9 mouse cellular contexts compared by ENCODE assay signal in the genomic region with DNA sequence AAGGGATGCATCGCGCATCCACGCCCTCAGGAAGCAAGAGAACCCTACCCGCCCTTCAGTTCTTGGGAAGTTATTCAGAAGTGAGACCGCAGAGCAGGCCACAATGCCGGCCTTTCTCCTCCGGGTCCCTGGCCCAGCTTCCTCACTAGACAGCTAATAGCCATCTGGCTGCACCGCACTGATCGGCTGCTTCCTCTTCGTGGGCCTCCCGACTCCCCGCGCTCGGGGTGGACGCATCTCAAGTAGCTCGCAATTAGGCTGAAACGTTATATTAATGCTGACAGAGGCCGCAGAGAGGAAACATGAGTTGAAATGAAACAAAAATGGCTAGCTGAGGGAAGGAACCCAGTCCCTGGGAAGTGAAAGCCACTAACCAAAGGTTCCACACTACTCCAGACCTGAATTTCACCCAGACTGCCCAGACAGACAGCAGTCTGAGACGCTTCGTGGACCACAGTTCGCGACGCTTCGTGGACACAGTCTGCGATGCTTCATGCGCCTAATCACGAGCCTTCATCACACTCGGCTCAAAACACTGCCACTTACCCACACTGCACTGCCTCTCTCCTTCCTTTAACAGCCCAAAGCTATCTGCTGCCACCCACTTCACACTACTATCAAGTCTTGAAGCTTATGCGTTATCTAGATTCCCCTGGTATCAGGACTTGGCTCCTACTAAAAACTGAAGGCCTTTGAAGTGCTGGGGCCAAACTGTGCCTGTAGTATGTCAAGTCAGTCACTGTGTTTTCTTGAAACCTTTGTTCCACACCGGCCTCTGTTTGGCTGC.
A peak's percentile ranks its signal among the peaks of the same experiment; 100 is the strongest.
DNase-seq lines count a peak whose midpoint lies in the region; ATAC-seq and TF ChIP-seq lines count a peak whose summit lies in the region.
"Had no signal": no experiment of that assay in that cellular context is flagged by ENCODE, and none has a peak within 500 bp of the region (broad histone marks: within the 10 kb centered on the region; RNA-seq: fewer than 3 reads in every experiment).

No protein-coding gene starts in this region.

- H3K36me3 ChIP-seq in spleen, adult 2 months (ENCODE audit: control insufficient read depth, insufficient read depth, low read length) = no peaks in the 10 kb centered on the region
- H3K36me3 ChIP-seq in heart, embryonic 15.5 days = no peaks in the 10 kb centered on the region
- H3K36me3 ChIP-seq: hindbrain, embryonic 15.5 days had no signal

- H3K9ac ChIP-seq in heart, embryonic 15.5 days = 0 out of 2 replicates have a peak overlapping the region, but pooled peaks have one; percentile 13
- H3K9ac ChIP-seq: hindbrain, embryonic 15.5 days had no signal

- H3K9me3 ChIP-seq in heart, embryonic 15.5 days (replicated peaks) = no peaks in the 10 kb centered on the region
- H3K9me3 ChIP-seq: hindbrain, embryonic 15.5 days had no signal

- no peaks in the 10 kb centered on the region for H3K27me3 ChIP-seq in spleen, adult 2 months (ENCODE audit: control insufficient read depth, insufficient read depth, low read length)
- H3K27me3 ChIP-seq in heart, embryonic 15.5 days = no peaks in the 10 kb centered on the region; the same call in 1 of the 2 replicates
- H3K27me3 ChIP-seq: hindbrain, embryonic 15.5 days had no signal

- ATAC-seq in heart, embryonic 15.5 days (replicated peaks; ENCODE audit: insufficient number of reproducible peaks, insufficient read depth, low FRiP score, low read depth) = peak; percentile 47; the same call in 1 of the 2 replicates
- ATAC-seq in megakaryocyte, adult 5-6 weeks (ENCODE audit: poor library complexity, severe bottlenecking) = peak; percentile 88

- no peak overlapping the region for H3K27ac ChIP-seq in spleen, adult 2 months (ENCODE audit: insufficient read depth, low read length)
- peak overlapping the region; percentile 67 for H3K27ac ChIP-seq in heart, embryonic 15.5 days
- H3K27ac ChIP-seq: hindbrain, embryonic 15.5 days had no signal

- TF ChIP-seq POLR2A in spleen, adult 2 months (IDR thresholded peaks at IDR 0.05; ENCODE audit: low read depth, low read length) = no peak

- peak; percentile 4 for DNase-seq in gastrocnemius, adult 18-20 months (ENCODE audit: low spot score)
- DNase-seq in gastrocnemius, postnatal 4 days (ENCODE audit: low spot score in 2 of 2) = no peak
- peak in 1 of 2 experiments; percentile 31 for DNase-seq in spleen, adult 2 months (ENCODE audit: low read depth in 1 of 2, low spot score in 2 of 2)
- DNase-seq in spleen, adult 12 weeks (ENCODE audit: low spot score) = no peak
- DNase-seq in urinary bladder, postnatal 10 days (ENCODE audit: low spot score) = no peak
- DNase-seq in left cerebral cortex, adult 8-10 months (ENCODE audit: low spot score in 2 of 2) = no peak

- 23% methylated on average over 30 of the region's 30 CpGs for WGBS in spleen, adult 2 months
- WGBS in heart, embryonic 15.5 days = 32% methylated on average over 30 of the region's 30 CpGs

- H3K4me3 ChIP-seq in spleen, adult 2 months (ENCODE audit: extremely low read depth, insufficient read depth, insufficient read length) = peak overlapping the region; percentile 19; the same call in 1 of the 2 replicates
- H3K4me3 ChIP-seq in heart, embryonic 15.5 days = peak overlapping the region; percentile 27
- H3K4me3 ChIP-seq: hindbrain, embryonic 15.5 days had no signal

- H3K4me2 ChIP-seq in heart, embryonic 15.5 days = peak overlapping the region; percentile 54
- H3K4me2 ChIP-seq: hindbrain, embryonic 15.5 days had no signal

- no peak for TF ChIP-seq CTCF in spleen, adult 2 months (IDR thresholded peaks at IDR 0.05; ENCODE audit: extremely low read depth, insufficient read depth, insufficient read length, insufficient replicate concordance)

- H3K4me1 ChIP-seq in spleen, adult 2 months (ENCODE audit: control insufficient read depth, insufficient read depth, insufficient read length) = peaks cover 4% of the 10 kb centered on the region; the same call in 1 of the 2 replicates
- H3K4me1 ChIP-seq in heart, embryonic 15.5 days (replicated peaks) = peaks cover 27% of the 10 kb centered on the region
- H3K4me1 ChIP-seq: hindbrain, embryonic 15.5 days had no signal
